Mouse (Mus musculus): ENCODE results near the gene Tnpo3. TPM values are rescaled to one million over a fixed set of nuclear protein-coding genes. Genes with fewer than 3 reads are reported as not detected.

Tnpo3 gene
- polyA plus RNA-seq, 1 experiment from 2014 or later = 74.9 TPM

GRCm38 (mm10) chr6:29539502-29539901 lies 70.2 kb downstream of the Tnpo3 start:
- no peaks in the 10 kb centered on the region for H3K4me1 ChIP-seq
- no peak overlapping the region for H3K4me3 ChIP-seq (replicated peaks)
- H3K27ac ChIP-seq (replicated peaks) = no peak overlapping the region
- no peaks in the 10 kb centered on the region for H3K9me3 ChIP-seq (replicated peaks)
- no peaks in the 10 kb centered on the region for H3K27me3 ChIP-seq (replicated peaks)
- 89% methylated on average over 8 of the region's 8 CpGs for WGBS
- H3K36me3 ChIP-seq = peaks cover 27% of the 10 kb centered on the region
- no peak; the same call in 1 of the 2 replicates for ATAC-seq (ENCODE audit: low FRiP score)
- no peak overlapping the region for H3K9ac ChIP-seq (replicated peaks)
- no peak overlapping the region for H3K4me2 ChIP-seq

GRCm38 (mm10) chr6:29537221-29537620 lies 72.5 kb downstream of the Tnpo3 start:
- 82% methylated on average over 3 of the region's 3 CpGs for WGBS
- ATAC-seq (ENCODE audit: low FRiP score) = no peak
- Histone ChIP-seq H3K27me3 (replicated peaks) (no peaks in the 10 kb centered on the region), H3K36me3 (peaks cover 14% of the 10 kb centered on the region), H3K27ac (replicated peaks) (no peak overlapping the region), H3K9me3 (replicated peaks) (no peaks in the 10 kb centered on the region), H3K9ac (replicated peaks) (no peak overlapping the region), H3K4me3 (replicated peaks) (no peak overlapping the region), H3K4me1 (no peaks in the 10 kb centered on the region), H3K4me2 (no peak overlapping the region)

GRCm38 (mm10) chr6:29536651-29537193 lies 73.0 kb downstream of the Tnpo3 start:
- no peaks in the 10 kb centered on the region for H3K4me1 ChIP-seq
- H3K27me3 ChIP-seq (replicated peaks) = 0 out of 2 replicates have a peak, but pooled peaks cover under 1% of the 10 kb centered on the region
- no peak overlapping the region for H3K4me2 ChIP-seq
- H3K9ac ChIP-seq (replicated peaks) = no peak overlapping the region
- no peaks in the 10 kb centered on the region for H3K9me3 ChIP-seq (replicated peaks)
- ATAC-seq (ENCODE audit: low FRiP score) = peak; percentile 46; the same call in 1 of the 2 replicates
- H3K36me3 ChIP-seq = peaks cover 9% of the 10 kb centered on the region
- WGBS = 71% methylated on average over 4 of the region's 4 CpGs
- H3K4me3 ChIP-seq (replicated peaks) = no peak overlapping the region
- no peak overlapping the region for H3K27ac ChIP-seq (replicated peaks)

GRCm38 (mm10) chr6:29535316-29535715 lies 74.4 kb downstream of the Tnpo3 start:
- no peak overlapping the region for H3K27ac ChIP-seq (replicated peaks)
- no peak overlapping the region for H3K4me2 ChIP-seq
- peaks cover 14% of the 10 kb centered on the region for H3K27me3 ChIP-seq (replicated peaks)
- H3K4me3 ChIP-seq (replicated peaks) = no peak overlapping the region
- no peaks in the 10 kb centered on the region for H3K9me3 ChIP-seq (replicated peaks)
- 81% methylated on average over 6 of the region's 6 CpGs for WGBS
- ATAC-seq (ENCODE audit: low FRiP score) = no peak; the same call in 1 of the 2 replicates
- H3K9ac ChIP-seq (replicated peaks) = no peak overlapping the region
- no peaks in the 10 kb centered on the region for H3K36me3 ChIP-seq
- no peaks in the 10 kb centered on the region for H3K4me1 ChIP-seq

- ATAC-seq (ENCODE audit: low FRiP score) = no peak
- 63% methylated on average over 4 of the region's 4 CpGs for WGBS
- H3K27me3 ChIP-seq (replicated peaks) = peaks cover 56% of the 10 kb centered on the region
These were observed 79.6 kb downstream of the Tnpo3 start for GRCm38 (mm10) chr6:29530050-29530449.

GRCm38 (mm10) chr6:29529444-29529820 lies 80.3 kb downstream of the Tnpo3 start:
- Histone ChIP-seq H3K9me3 (replicated peaks) (no peaks in the 10 kb centered on the region), H3K36me3 (no peaks in the 10 kb centered on the region), H3K4me3 (replicated peaks) (no peak overlapping the region), H3K27ac (replicated peaks) (no peak overlapping the region), H3K9ac (replicated peaks) (no peak overlapping the region), H3K27me3 (replicated peaks) (peaks cover 56% of the 10 kb centered on the region), H3K4me1 (peaks cover 24% of the 10 kb centered on the region), H3K4me2 (no peak overlapping the region)
- 58% methylated on average over 2 of the region's 2 CpGs for WGBS
- ATAC-seq (ENCODE audit: low FRiP score) = no peak

More at GRCm38 (mm10) chr6:29530050-29530449, 79.6 kb downstream of the Tnpo3 start:
- Histone ChIP-seq H3K27ac (replicated peaks) (no peak overlapping the region), H3K4me1 (peaks cover 24% of the 10 kb centered on the region), H3K4me2 (no peak overlapping the region), H3K4me3 (replicated peaks) (no peak overlapping the region), H3K9ac (replicated peaks) (no peak overlapping the region), H3K36me3 (no peaks in the 10 kb centered on the region), H3K9me3 (replicated peaks) (no peaks in the 10 kb centered on the region)

- no peak overlapping the region for H3K9ac ChIP-seq (replicated peaks)
- H3K27ac ChIP-seq (replicated peaks) = no peak overlapping the region
- H3K36me3 ChIP-seq = no peaks in the 10 kb centered on the region
- no peak for ATAC-seq (ENCODE audit: low FRiP score)
- 32% methylated on average over 13 of the region's 13 CpGs for WGBS
- H3K4me3 ChIP-seq (replicated peaks) = no peak overlapping the region
- no peaks in the 10 kb centered on the region for H3K9me3 ChIP-seq (replicated peaks)
- H3K27me3 ChIP-seq (replicated peaks) = peaks cover 60% of the 10 kb centered on the region
- H3K4me1 ChIP-seq = peaks cover 24% of the 10 kb centered on the region
- 0 out of 2 replicates have a peak overlapping the region, but pooled peaks have one; percentile 92 for H3K4me2 ChIP-seq
These were observed 80.9 kb downstream of the Tnpo3 start for GRCm38 (mm10) chr6:29528561-29529443.

- Histone ChIP-seq H3K4me1 (peaks cover 24% of the 10 kb centered on the region), H3K9me3 (replicated peaks) (no peaks in the 10 kb centered on the region), H3K27ac (replicated peaks) (no peak overlapping the region), H3K4me3 (replicated peaks) (peak overlapping the region; percentile 45), H3K36me3 (no peaks in the 10 kb centered on the region), H3K4me2 (peak overlapping the region; percentile 92; the same call in 1 of the 2 replicates), H3K9ac (replicated peaks) (0 out of 2 replicates have a peak overlapping the region, but pooled peaks have one; percentile 20), H3K27me3 (replicated peaks) (peaks cover 60% of the 10 kb centered on the region)
- 13% methylated on average over 8 of the region's 8 CpGs for WGBS
- ATAC-seq (ENCODE audit: low FRiP score) = no peak
These were observed 81.6 kb downstream of the Tnpo3 start for GRCm38 (mm10) chr6:29528165-29528505.

- no peak overlapping the region for H3K27ac ChIP-seq (replicated peaks)
- H3K4me3 ChIP-seq (replicated peaks) = peak overlapping the region; percentile 45
- peaks cover 60% of the 10 kb centered on the region for H3K27me3 ChIP-seq (replicated peaks)
- H3K36me3 ChIP-seq = no peaks in the 10 kb centered on the region
- 0 out of 2 replicates have a peak, but pooled peaks have one; percentile 26 for ATAC-seq (ENCODE audit: low FRiP score)
- peak overlapping the region; percentile 92 for H3K4me2 ChIP-seq
- 0 out of 2 replicates have a peak overlapping the region, but pooled peaks have one; percentile 20 for H3K9ac ChIP-seq (replicated peaks)
- H3K9me3 ChIP-seq (replicated peaks) = no peaks in the 10 kb centered on the region
- 4% methylated on average over 34 of the region's 34 CpGs for WGBS
- H3K4me1 ChIP-seq = peaks cover 24% of the 10 kb centered on the region
These were observed 82.1 kb downstream of the Tnpo3 start for GRCm38 (mm10) chr6:29527361-29528164.

GRCm38 (mm10) chr6:29526281-29527251 lies 83.1 kb downstream of the Tnpo3 start, which contains the start of gene Irf5:
Irf5 (plus strand) TSS chr6:29526625.
- Histone ChIP-seq H3K4me1 (peaks cover 24% of the 10 kb centered on the region), H3K27ac (replicated peaks) (no peak within 1 kb of the TSS), H3K36me3 (no peaks in the 10 kb centered on the region), H3K27me3 (replicated peaks) (peaks cover 58% of the 10 kb centered on the region), H3K9ac (replicated peaks) (peak within 1 kb of the TSS; percentile 42), H3K4me3 (replicated peaks) (peak within 1 kb of the TSS; percentile 45), H3K9me3 (replicated peaks) (no peaks in the 10 kb centered on the region), H3K4me2 (peak within 1 kb of the TSS; percentile 92)
- under 1% methylated on average over 84 of the region's 96 CpGs for WGBS
- peak; percentile 55 for ATAC-seq (ENCODE audit: low FRiP score)
